Mouse (Mus musculus): Measurements from ENCODE around the gene Lin28b. TPM values are rescaled to one million over a fixed set of nuclear protein-coding genes. Genes with fewer than 3 reads are reported as not detected.

The Lin28b gene
- total RNA-seq, 2 experiments from 2014 or later: not detected

GRCm38 (mm10) chr10:45328196-45329000 is 157.8 kb downstream of the Lin28b start:
- ATAC-seq (ENCODE audit: poor library complexity, severe bottlenecking): no peak

Other genes with a start within 250 kb of the Lin28b start
- gene Bves, start 150.6 kb downstream of the Lin28b start, total RNA-seq (2015): not detected in 2 replicates
- not detected in 2 replicates for gene Bves, start 150.6 kb downstream of the Lin28b start, total RNA-seq (2017)
- gene Hace1, start 91.4 kb upstream of the Lin28b start, total RNA-seq (2015): 14.3 and 16.2 TPM in 2 replicates
- gene Hace1, start 91.4 kb upstream of the Lin28b start, total RNA-seq (2017): 21.2 and 22.4 TPM in 2 replicates